Mouse (Mus musculus) cerebellum, adult 2 months (tissue): Measurements from ENCODE around the gene Sema4a.

Experiments used
- CTCF ChIP-seq: fragments of 200-500 bp; IDR thresholded peaks from 2 replicates; pipeline ENCODE4 v1.5.1; 2011; ENCODE audit warnings: low read depth, mild to moderate bottlenecking, control low read depth, low read length, moderate library complexity, borderline replicate concordance; ENCODE audit not compliant: insufficient read depth
- POLR2A ChIP-seq: fragments of 200-500 bp; IDR thresholded peaks from 2 replicates; pipeline ENCODE4 v1.6.1; 2011; ENCODE audit warnings: low read length, control low read depth, borderline replicate concordance; ENCODE audit not compliant: insufficient read depth

GRCm38 (mm10) chr3:88473020-88473419 is 12.0 kb upstream of the Sema4a start:
- TF ChIP-seq POLR2A (no peak), CTCF (no peak)
